Mouse (Mus musculus) heart, adult 2 months (tissue): ENCODE data around the gene Mrps27.

ENCODE experiments used
- CTCF ChIP-seq: fragments of 200-600 bp; IDR thresholded peaks from 2 replicates; pipeline ENCODE4 v1.8.1; 2022; ENCODE audit warnings: antibody characterized with exemption, mild to moderate bottlenecking, moderate library complexity
- EP300 ChIP-seq: fragments of 200-500 bp; IDR thresholded peaks from 2 replicates; pipeline ENCODE4 v1.6.1; 2011; ENCODE audit warnings: low read depth, low read length, control low read depth; ENCODE audit not compliant: insufficient read depth
- POLR2A ChIP-seq: fragments of 200-500 bp; IDR thresholded peaks from 2 replicates; pipeline ENCODE4 v1.6.1; 2011; ENCODE audit warnings: mild to moderate bottlenecking, low read depth, low read length, control low read depth; ENCODE audit not compliant: insufficient read depth

GRCm38 (mm10) chr13:99444431-99444871, 99.9 kb downstream of the Mrps27 start:
- TF ChIP-seq POLR2A (no peak), CTCF (no peak), EP300 (no peak)
